Comparison of ENCODE assay signal across 8 mouse cellular contexts in the genomic region with DNA sequence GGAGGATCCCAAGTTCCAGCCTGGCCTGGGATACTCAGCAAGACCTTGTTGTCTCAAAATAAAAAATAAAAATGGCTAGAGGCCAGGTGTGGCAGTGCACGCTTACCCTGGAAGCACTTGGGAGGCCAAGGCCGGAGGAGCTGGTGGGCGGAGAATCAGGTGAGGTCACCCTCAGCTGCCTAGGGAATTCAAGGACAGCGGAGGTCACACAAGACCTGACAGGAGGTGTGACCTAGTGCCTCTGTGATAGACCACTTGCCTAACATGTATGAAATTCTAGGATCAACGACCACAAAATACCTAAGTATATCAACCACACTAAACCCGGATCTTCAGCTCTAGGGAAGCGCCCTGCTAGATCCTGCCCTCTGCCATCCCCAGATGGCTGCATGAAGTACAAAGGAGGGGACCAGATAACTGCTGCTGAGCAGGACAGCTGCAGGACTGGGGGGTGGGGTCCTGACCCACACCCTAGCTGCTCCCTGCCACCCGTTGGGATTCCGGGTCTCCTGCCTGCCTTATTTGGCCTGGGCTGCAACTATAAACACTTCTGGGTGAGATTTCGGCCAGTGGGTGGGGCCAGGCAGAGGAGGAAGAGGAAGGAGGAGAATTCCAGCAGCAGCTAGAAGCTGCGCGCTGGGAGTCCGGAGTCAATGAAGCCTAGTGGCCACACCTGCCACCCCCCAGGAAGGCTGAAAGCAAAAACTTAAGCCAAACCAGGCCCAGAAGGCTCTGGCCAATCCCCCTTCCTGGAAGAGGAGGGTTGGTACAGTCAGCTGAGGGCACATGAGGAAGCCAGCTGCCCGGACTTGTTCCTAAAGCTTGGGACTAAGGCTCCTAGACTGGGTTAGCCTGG. TPM values are rescaled to one million over a fixed set of nuclear protein-coding genes. Genes with fewer than 3 reads are reported as not detected.
DNase-seq lines count a peak whose midpoint lies in the region; ATAC-seq and TF ChIP-seq lines count a peak whose summit lies in the region.

No protein-coding gene starts in this region.

- ATAC-seq in lung, embryonic 14.5 days (ENCODE audit: insufficient read depth): peak; percentile 13; the same call in 1 of the 2 replicates
- no peak for ATAC-seq in activated CD4-positive, CD25-positive, alpha-beta regulatory T cell, adult 4 months

- H3K36me3 ChIP-seq in ES-E14 (ENCODE audit: control insufficient read depth, insufficient read depth, low read length, poor library complexity, severe bottlenecking): peaks cover 2% of the 10 kb centered on the region; the same call in 1 of the 2 replicates
- H3K36me3 ChIP-seq in lung, embryonic 14.5 days (ENCODE audit: insufficient read depth): 0 out of 2 replicates have a peak, but pooled peaks cover 4% of the 10 kb centered on the region
- H3K36me3 ChIP-seq in thymus, adult 2 months (ENCODE audit: control insufficient read depth, insufficient read depth, low read length): no peaks in the 10 kb centered on the region

- TF ChIP-seq CTCF in lung, embryonic 14.5 days (IDR thresholded peaks at IDR 0.05; ENCODE audit: low read depth): no peak
- no peak for TF ChIP-seq CTCF in thymus, adult 2 months (IDR thresholded peaks at IDR 0.05; ENCODE audit: borderline replicate concordance, control insufficient read depth, extremely low read depth, insufficient read depth, low read length, poor library complexity)

- in situ Hi-C loops in ES-E14 (cut with MboI; ENCODE audit: low sequenced_read_pairs in 2 of 2, unreplicated experiment in 2 of 2): no loop called here

- peak overlapping the region; percentile 44 for H3K4me2 ChIP-seq in lung, embryonic 14.5 days

- no peak for TF ChIP-seq POLR2A in thymus, adult 2 months (IDR thresholded peaks at IDR 0.05; ENCODE audit: control insufficient read depth, extremely low read depth, insufficient read depth, low read length, poor library complexity)

- H3K9me3 ChIP-seq in ES-E14 (ENCODE audit: control insufficient read depth, insufficient read depth, low read depth, low read length): no peaks in the 10 kb centered on the region
- H3K9me3 ChIP-seq in lung, embryonic 14.5 days (ENCODE audit: low read depth, low read length): no peaks in the 10 kb centered on the region

- no peaks in the 10 kb centered on the region for H3K27me3 ChIP-seq in lung, embryonic 14.5 days (ENCODE audit: insufficient read depth, low read length)
- H3K27me3 ChIP-seq in thymus, adult 2 months (ENCODE audit: control insufficient read depth, insufficient read depth, low read length): no peaks in the 10 kb centered on the region

- H3K4me1 ChIP-seq in ES-E14 (ENCODE audit: control insufficient read depth in 2 of 2, insufficient read depth in 2 of 2, low read length in 2 of 2, poor library complexity in 1 of 2): peaks cover 18 to 47% of the 10 kb centered on the region in 2 experiments
- peaks cover 50% of the 10 kb centered on the region for H3K4me1 ChIP-seq in lung, embryonic 14.5 days (ENCODE audit: insufficient read depth)
- H3K4me1 ChIP-seq in thymus, adult 2 months (replicated peaks; ENCODE audit: control insufficient read depth, insufficient read depth, low read length): peaks cover 15% of the 10 kb centered on the region

- DNase-seq in ES-E14 (ENCODE audit: low read depth, low spot score): peak; percentile 92
- peak; percentile 58 for DNase-seq in adrenal gland, postnatal 14 days
- DNase-seq in heart, adult 9 months (ENCODE audit: low spot score in 2 of 2): peak; percentile 78 to 85
- peak; percentile 92 to 95 for DNase-seq in kidney, adult 8-10 months
- DNase-seq in lung, embryonic 14.5 days: peak; percentile 70
- peak; percentile 53 for DNase-seq in skeletal muscle tissue, adult 2 months (ENCODE audit: low read depth, low spot score)
- DNase-seq in thymus, adult 2 months: no peak

- H3K9ac ChIP-seq in ES-E14 (ENCODE audit: insufficient read depth, low read depth, low read length, poor library complexity, severe bottlenecking): peak overlapping the region; percentile 77
- H3K9ac ChIP-seq in lung, embryonic 14.5 days: 0 out of 2 replicates have a peak overlapping the region, but pooled peaks have one; percentile 15

- 46% methylated on average over 14 of the region's 14 CpGs for WGBS in lung, embryonic 14.5 days
- 92% methylated on average over 14 of the region's 14 CpGs for WGBS in thymus, adult 2 months

- peak overlapping the region; percentile 35 to 52 for H3K4me3 ChIP-seq in ES-E14 (ENCODE audit: insufficient read depth in 1 of 2, low read depth in 1 of 2, low read length in 2 of 2, poor library complexity in 1 of 2, severe bottlenecking in 1 of 2)
- H3K4me3 ChIP-seq in lung, embryonic 14.5 days (ENCODE audit: low read depth, low read length): no peak overlapping the region
- H3K4me3 ChIP-seq in thymus, adult 2 months (ENCODE audit: control insufficient read depth, insufficient read depth, low read length): no peak overlapping the region

- peak overlapping the region; percentile 98 for H3K27ac ChIP-seq in ES-E14 (ENCODE audit: insufficient read depth, low read depth, low read length, poor library complexity, severe bottlenecking)
- peak overlapping the region; percentile 68; the same call in 1 of the 2 replicates for H3K27ac ChIP-seq in lung, embryonic 14.5 days (ENCODE audit: low read depth)
- H3K27ac ChIP-seq in thymus, adult 2 months (ENCODE audit: control insufficient read depth, insufficient read depth, low read length): no peak overlapping the region

TF ChIP-seq in ES-E14, 5 proteins besides CTCF, POLR2A, EP300 and RAD21:
- TF ChIP-seq CHD2 (IDR thresholded peaks at IDR 0.05; ENCODE audit: low read depth, low read length) (no peak), ZNF384 (IDR thresholded peaks at IDR 0.05; ENCODE audit: low read depth, low read length) (no peak), HCFC1 (IDR thresholded peaks at IDR 0.05; ENCODE audit: borderline replicate concordance, insufficient read depth, low read length) (no peak), ZC3H11A (IDR thresholded peaks at IDR 0.05; ENCODE audit: borderline replicate concordance, low read depth, low read length) (no peak), MAFK (IDR thresholded peaks at IDR 0.05; ENCODE audit: insufficient read depth, low read depth, low read length) (no peak)

RNA-seq across cellular contexts. Expression of gene Piezo1, which starts 28.1 kb away (rescaled TPM):
- total RNA-seq in ES-E14 (2012; rRNA removed): 204 and 335 TPM in 2 replicates
- 23.2 and 29.9 TPM in 2 replicates for total RNA-seq in adrenal gland, postnatal 14 days (2021)
- polyA plus RNA-seq in lung, embryonic 14.5 days (2014; fragmentation: Nextera tagmentation; extraction: Ambion mirVana): 26.6 and 27.7 TPM in 2 replicates
- 93.6 and 106 TPM in 2 replicates for polyA plus RNA-seq in thymus, adult 2 months (2012; rRNA removed)
- polyA plus RNA-seq in activated CD4-positive, CD25-positive, alpha-beta regulatory T cell, adult 4 months (2017; shearing (Covaris generic)): 10 to 100 TPM; 11.8 to 22.2 TPM

RNA-seq across cellular contexts. Expression of gene Cdt1, which starts 44.8 kb away (rescaled TPM):
- total RNA-seq in ES-E14 (2012; rRNA removed): 139 and 168 TPM in 2 replicates
- 15.5 and 15.8 TPM in 2 replicates for total RNA-seq in adrenal gland, postnatal 14 days (2021)
- polyA plus RNA-seq in lung, embryonic 14.5 days (2014; fragmentation: Nextera tagmentation; extraction: Ambion mirVana): 47.1 and 50.3 TPM in 2 replicates
- 136 and 210 TPM in 2 replicates for polyA plus RNA-seq in thymus, adult 2 months (2012; rRNA removed)
- 10 to 100 TPM; 10.4 to 13.0 TPM for polyA plus RNA-seq in activated CD4-positive, CD25-positive, alpha-beta regulatory T cell, adult 4 months (2017; shearing (Covaris generic))

RNA-seq across cellular contexts. Expression of gene Ctu2, which starts 47.1 kb away (rescaled TPM):
- 79.8 and 96.0 TPM in 2 replicates for total RNA-seq in ES-E14 (2012; rRNA removed)
- total RNA-seq in adrenal gland, postnatal 14 days (2021): 21.3 and 23.0 TPM in 2 replicates
- 45.4 and 56.2 TPM in 2 replicates for polyA plus RNA-seq in lung, embryonic 14.5 days (2014; fragmentation: Nextera tagmentation; extraction: Ambion mirVana)
- polyA plus RNA-seq in thymus, adult 2 months (2012; rRNA removed): 118 and 136 TPM in 2 replicates
- 10 to 100 TPM; 11.0 to 14.6 TPM for polyA plus RNA-seq in activated CD4-positive, CD25-positive, alpha-beta regulatory T cell, adult 4 months (2017; shearing (Covaris generic))

RNA-seq across cellular contexts. Expression of gene Rnf166, which starts 47.2 kb away (rescaled TPM):
- total RNA-seq in ES-E14 (2012; rRNA removed): 10.8 and 15.0 TPM in 2 replicates
- 37.9 and 38.5 TPM in 2 replicates for total RNA-seq in adrenal gland, postnatal 14 days (2021)
- 34.7 and 37.2 TPM in 2 replicates for polyA plus RNA-seq in lung, embryonic 14.5 days (2014; fragmentation: Nextera tagmentation; extraction: Ambion mirVana)
- polyA plus RNA-seq in thymus, adult 2 months (2012; rRNA removed): 273 and 296 TPM in 2 replicates
- 10 to 100 TPM; 35.0 to 36.0 TPM for polyA plus RNA-seq in activated CD4-positive, CD25-positive, alpha-beta regulatory T cell, adult 4 months (2017; shearing (Covaris generic))

RNA-seq across cellular contexts. Expression of gene Aprt, which starts 53.7 kb away (rescaled TPM):
- total RNA-seq in ES-E14 (2012; rRNA removed): 400 and 412 TPM in 2 replicates
- total RNA-seq in adrenal gland, postnatal 14 days (2021): 71.3 and 74.9 TPM in 2 replicates
- polyA plus RNA-seq in lung, embryonic 14.5 days (2014; fragmentation: Nextera tagmentation; extraction: Ambion mirVana): 338 and 366 TPM in 2 replicates
- 119 and 136 TPM in 2 replicates for polyA plus RNA-seq in thymus, adult 2 months (2012; rRNA removed)
- polyA plus RNA-seq in activated CD4-positive, CD25-positive, alpha-beta regulatory T cell, adult 4 months (2017; shearing (Covaris generic)): 100 to 1,000 TPM; 168 to 203 TPM

Comparison
In these comparisons a context has a peak if more than half of its experiments do, and no peak if none do; other contexts are left out.
1. H3K4me3 ChIP-seq: peak in ES-E14 (2 of 2); none in lung, embryonic 14.5 days (single experiment) and thymus, adult 2 months (single experiment).